Mouse (Mus musculus) CH12.LX (cell line): ENCODE measurements at regions not wholly inside any gene's neighbourhood (a gene's known extent, or its start where the extent isn't known, plus 50 kb on each side); places are given as distances from the start of the nearest gene placed in this dataset.
A peak's percentile ranks its signal among the peaks of the same experiment; 100 is the strongest.

Source experiments
- DNase-seq: peaks from one replicate; pipeline ENCODE4 v3.0.0-alpha.2; 2013; ENCODE audit errors: extremely low read depth
- H3K27ac ChIP-seq: 2 replicates; pipeline ENCODE4 v1.5.1; 2012; ENCODE audit warnings: low read depth, mild to moderate bottlenecking, control low read depth, moderate library complexity; ENCODE audit not compliant: insufficient read depth
- H3K27me3 ChIP-seq: replicated peaks from 2 replicates; pipeline ENCODE3; 2012; ENCODE audit warnings: inconsistent platforms
- H3K36me3 ChIP-seq, 2 experiments: replicated peaks in 1 of 2; 2 replicates each; pipeline versions ENCODE3 to v1.6.1; 2012; ENCODE audit warnings: inconsistent platforms in 1 of 2, low read length in 1 of 2, mild to moderate bottlenecking in 1 of 2, mixed read lengths in 1 of 2, moderate library complexity in 1 of 2; ENCODE audit not compliant: control insufficient read depth in 1 of 2, insufficient read depth in 1 of 2
- H3K4me1 ChIP-seq, 2 experiments: 2 replicates each; pipeline ENCODE4 v1.6.1; 2012; ENCODE audit warnings: inconsistent platforms in 1 of 2, moderate library complexity in 1 of 2; ENCODE audit not compliant: insufficient read depth in 2 of 2, control insufficient read depth in 1 of 2
- H3K4me2 ChIP-seq: 2 replicates; pipeline ENCODE4 v1.6.1; 2012; ENCODE audit warnings: low read depth, mild to moderate bottlenecking, control low read depth; ENCODE audit not compliant: poor library complexity, insufficient read depth, severe bottlenecking
- H3K4me3 ChIP-seq, 3 experiments: fragments of 150-350 bp in 1 of 3; sonication (generic) in 1 of 3; replicated peaks in 1 of 3; 2 replicates each; pipeline versions ENCODE3 to v1.5.1; 2011 to 2012; ENCODE audit warnings: low read depth in 2 of 3, low read length in 2 of 3, mild to moderate bottlenecking in 2 of 3, moderate library complexity in 2 of 3, control low read depth in 1 of 3, improper control_type of control experiment in 1 of 3, inconsistent platforms in 1 of 3, mixed read lengths in 1 of 3; ENCODE audit not compliant: poor library complexity in 1 of 3
- H3K79me2 ChIP-seq: replicated peaks from 2 replicates; pipeline ENCODE4 v1.6.1; 2012; ENCODE audit warnings: mild to moderate bottlenecking, moderate library complexity; ENCODE audit not compliant: control insufficient read depth, poor library complexity, insufficient read depth, severe bottlenecking; ENCODE audit errors: extremely low read depth
- H3K9ac ChIP-seq: 2 replicates; pipeline ENCODE4 v1.6.1; 2012; ENCODE audit warnings: low read depth, mild to moderate bottlenecking, control low read depth, moderate library complexity; ENCODE audit not compliant: insufficient read depth
- H3K9me3 ChIP-seq: replicated peaks from 2 replicates; pipeline ENCODE3; 2012; ENCODE audit warnings: low read length, inconsistent platforms, mixed read lengths
- BHLHE40 ChIP-seq: IDR thresholded peaks from 2 replicates; pipeline ENCODE4 v1.6.1; 2011; ENCODE audit warnings: mild to moderate bottlenecking, low read depth, low read length, improper control_type of control experiment
- CHD1 ChIP-seq: IDR thresholded peaks from 2 replicates; pipeline ENCODE4 v1.6.1; 2012; ENCODE audit warnings: low read depth, low read length, improper control_type of control experiment, inconsistent platforms
- CHD2 ChIP-seq: IDR thresholded peaks from 2 replicates; pipeline ENCODE4 v1.6.1; 2011; ENCODE audit warnings: low read length, improper control_type of control experiment
- CTCF ChIP-seq, 2 experiments: IDR thresholded peaks in 1 of 2; conservative IDR thresholded peaks in 1 of 2; 2 replicates each; pipeline ENCODE4 v1.5.1; 2011 to 2012; ENCODE audit warnings: low read depth in 2 of 2, low read length in 2 of 2, improper control_type of control experiment in 1 of 2, inconsistent platforms in 1 of 2, mild to moderate bottlenecking in 1 of 2, moderate library complexity in 1 of 2
- ELF1 ChIP-seq: IDR thresholded peaks from 2 replicates; pipeline ENCODE4 v1.6.1; 2014; ENCODE audit warnings: low read depth, mild to moderate bottlenecking, inconsistent platforms, low read length, improper control_type of control experiment
- EP300 ChIP-seq: IDR thresholded peaks from 2 replicates; pipeline ENCODE4 v1.6.1; 2011; ENCODE audit warnings: low read length, improper control_type of control experiment
- ETS1 ChIP-seq: conservative IDR thresholded peaks from 2 replicates; pipeline ENCODE4 v1.6.1; 2012; ENCODE audit warnings: low read depth, mild to moderate bottlenecking, inconsistent platforms, low read length, improper control_type of control experiment, moderate library complexity
- HCFC1 ChIP-seq: IDR thresholded peaks from 2 replicates; pipeline ENCODE4 v1.6.1; 2012; ENCODE audit warnings: low read depth, mild to moderate bottlenecking, inconsistent platforms, low read length, improper control_type of control experiment
- MAFK ChIP-seq: IDR thresholded peaks from 2 replicates; pipeline ENCODE4 v1.6.1; 2011; ENCODE audit warnings: low read length, improper control_type of control experiment; ENCODE audit not compliant: insufficient replicate concordance
- MAX ChIP-seq: IDR thresholded peaks from 2 replicates; pipeline ENCODE4 v1.6.1; 2011; ENCODE audit warnings: low read length, improper control_type of control experiment
- MAZ ChIP-seq: IDR thresholded peaks from 2 replicates; pipeline ENCODE4 v1.6.1; 2012; ENCODE audit warnings: low read depth, mild to moderate bottlenecking, inconsistent platforms, low read length, improper control_type of control experiment, moderate library complexity
- MEF2A ChIP-seq: IDR thresholded peaks from 2 replicates; pipeline ENCODE4 v1.6.1; 2014; ENCODE audit warnings: low read depth, mild to moderate bottlenecking, inconsistent platforms, low read length, improper control_type of control experiment, borderline replicate concordance
- MYC ChIP-seq: IDR thresholded peaks from 2 replicates; pipeline ENCODE4 v1.6.1; 2011; ENCODE audit warnings: low read depth, mild to moderate bottlenecking, improper control_type of control experiment, low read length
- NRF1 ChIP-seq: IDR thresholded peaks from 2 replicates; pipeline ENCODE4 v1.6.1; 2014; ENCODE audit warnings: low read depth, mild to moderate bottlenecking, inconsistent platforms, low read length, improper control_type of control experiment, moderate library complexity
- RAD21 ChIP-seq: IDR thresholded peaks from 2 replicates; pipeline ENCODE4 v1.6.1; 2011; ENCODE audit warnings: low read depth, mild to moderate bottlenecking, low read length, improper control_type of control experiment, moderate library complexity
- SIN3A ChIP-seq: IDR thresholded peaks from 2 replicates; pipeline ENCODE4 v1.6.1; 2012; ENCODE audit warnings: low read length, improper control_type of control experiment, inconsistent platforms
- SMC3 ChIP-seq: IDR thresholded peaks from 2 replicates; pipeline ENCODE4 v1.6.1; 2011; ENCODE audit warnings: low read depth, low read length, improper control_type of control experiment
- UBTF ChIP-seq: IDR thresholded peaks from 2 replicates; pipeline ENCODE4 v1.6.1; 2012; ENCODE audit warnings: low read depth, mild to moderate bottlenecking, inconsistent platforms, low read length, improper control_type of control experiment, moderate library complexity
- ZMIZ1 ChIP-seq: IDR thresholded peaks from 2 replicates; pipeline ENCODE4 v1.6.1; 2012; ENCODE audit warnings: low read depth, mild to moderate bottlenecking, inconsistent platforms, low read length, improper control_type of control experiment
- ZNF384 ChIP-seq: IDR thresholded peaks from 2 replicates; pipeline ENCODE4 v1.6.1; 2012; ENCODE audit warnings: low read depth, low read length, improper control_type of control experiment, inconsistent platforms
- dilution Hi-C: fragments of 300-500 bp; cut with MboI; formaldehyde crosslinking; loops from 2 replicates; pipeline ENCODE4 v1.14.3; 2020; ENCODE audit warnings: low sequenced_read_pairs; ENCODE audit not compliant: extremely low pct_unique_long_range_greater_than_20kb, extremely low pct_ligation_motif_present
- in situ Hi-C: fragments of 300-500 bp; cut with MboI; formaldehyde crosslinking; loops from 3 replicates; pipeline ENCODE4 v1.14.3; 2019; ENCODE audit warnings: low sequenced_read_pairs, low pct_ligation_motif_present, low pct_unique_long_range_greater_than_20kb, mixed read lengths

GRCm38 (mm10) chr7:72446911-72447310, 140.5 kb upstream of the Mctp2 start:
- dilution Hi-C loops, result no loop called here
- Histone ChIP-seq H3K9me3 (no peaks in the 10 kb centered on the region), H3K27me3 (no peaks in the 10 kb centered on the region), H3K79me2 (no peaks in the 10 kb centered on the region), H3K27ac (no peak overlapping the region), H3K4me2 (no peak overlapping the region), H3K4me1 (peaks cover 0 to 10% of the 10 kb centered on the region in 2 experiments; a peak in 2 of 4 replicates), H3K9ac (no peak overlapping the region), H3K4me3 (no peak overlapping the region), H3K36me3 (no peaks in the 10 kb centered on the region)
- TF ChIP-seq CHD2, result no peak
- no peak for TF ChIP-seq CTCF (conservative IDR thresholded peaks at IDR 0.05 in 1 of 2, IDR thresholded peaks at IDR 0.05 in 1 of 2; ENCODE audit: low read depth in 2 of 2, low read length in 2 of 2)
- TF ChIP-seq NRF1, result no peak
- no peak for TF ChIP-seq CHD1
- TF ChIP-seq MAX, result no peak
- TF ChIP-seq ZNF384, result no peak
- no peak for TF ChIP-seq ZMIZ1
- TF ChIP-seq MYC, result no peak
- TF ChIP-seq SIN3A, result no peak
- no peak for TF ChIP-seq MAZ
- TF ChIP-seq MAFK, result no peak
- TF ChIP-seq HCFC1, result no peak
- no peak for TF ChIP-seq ELF1
- no peak for TF ChIP-seq SMC3
- no peak for TF ChIP-seq UBTF
- TF ChIP-seq EP300, result no peak
- no peak for DNase-seq
- in situ Hi-C loops, result no loop called here

- in situ Hi-C loops, result no loop called here
- Histone ChIP-seq H3K9ac (no peak overlapping the region), H3K4me3 (no peak overlapping the region), H3K79me2 (no peaks in the 10 kb centered on the region), H3K27ac (no peak overlapping the region), H3K9me3 (no peaks in the 10 kb centered on the region), H3K4me2 (no peak overlapping the region), H3K4me1 (peaks cover 0 to 12% of the 10 kb centered on the region in 2 experiments; a peak in 2 of 4 replicates), H3K36me3 (no peaks in the 10 kb centered on the region), H3K27me3 (peaks cover 3% of the 10 kb centered on the region)
- TF ChIP-seq SMC3 (0 out of 2 replicates have a peak, but pooled peaks have one; percentile 4), MYC (no peak), MAX (peak; percentile 57), UBTF (no peak), ETS1 (peak; percentile 54), BHLHE40 (peak; percentile 55), CTCF (conservative IDR thresholded peaks at IDR 0.05 in 1 of 2, IDR thresholded peaks at IDR 0.05 in 1 of 2; ENCODE audit: low read depth in 2 of 2, low read length in 2 of 2) (peak in 1 of 2 experiments; percentile 2; a peak in 1 of 4 replicates), MEF2A (0 out of 2 replicates have a peak, but pooled peaks have one; percentile 11), EP300 (peak; percentile 54), RAD21 (peak; percentile 10)
- dilution Hi-C loops, result no loop called here
- peak; percentile 64 for DNase-seq
Measured at GRCm38 (mm10) chr7:72462978-72463377, 156.6 kb upstream of the Mctp2 start.
